Mouse (Mus musculus) frontal cortex, postnatal 25 days (tissue): Measurements from ENCODE around the gene Teddm1b.
"Not testable (repeated sequence)": the region's sequence is repeated elsewhere in the genome, so short reads cannot be mapped to it uniquely, and the experiment has no call there.

Experiments used
- DNase-seq, 2 experiments: peaks; one replicate each; pipeline ENCODE4 v3.0.0; 2022; ENCODE audit warnings: low spot score in 2 of 2

The Teddm1b gene

DNA sequence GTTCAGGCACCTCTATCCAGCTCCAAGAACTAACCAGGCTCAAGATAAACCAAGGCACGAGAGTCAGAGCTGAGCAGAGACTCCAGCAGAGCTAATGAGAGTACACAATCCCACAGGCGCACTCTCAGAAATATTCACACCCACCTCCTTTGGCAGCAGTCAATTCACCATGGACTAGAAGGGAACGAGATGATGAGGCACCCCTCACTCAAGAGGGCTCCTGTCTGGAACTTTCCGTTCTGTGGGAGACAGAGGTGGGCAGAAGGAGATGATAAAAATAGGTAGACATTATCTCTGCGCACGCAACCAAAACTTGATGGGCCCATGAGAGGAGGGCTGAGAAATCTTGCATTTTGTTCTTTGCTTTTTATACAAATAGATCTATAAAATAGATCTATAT, at the start of gene Teddm1b:
Teddm1b (plus strand) TSS at position 301 of the 400 bp plus-strand sequence.
- no peak for DNase-seq

DNA sequence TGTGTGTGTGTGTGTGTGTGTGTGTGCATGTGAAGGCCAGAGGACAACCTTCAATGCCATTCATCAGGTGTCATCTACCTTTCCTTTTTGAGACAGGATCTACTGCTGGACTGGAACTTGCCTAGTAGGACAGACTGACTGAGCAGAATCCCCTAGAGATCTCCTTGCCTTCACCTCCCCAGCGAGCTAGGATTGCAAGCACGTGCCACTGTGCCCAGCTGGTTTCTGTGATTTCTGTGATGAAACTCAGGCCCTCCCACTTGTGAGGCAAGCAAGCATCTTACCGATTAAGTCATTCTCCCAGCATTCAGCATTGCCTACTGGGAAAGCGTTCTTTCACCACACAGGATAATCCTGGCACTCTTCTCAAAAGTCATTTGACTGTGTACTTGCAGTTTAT, 43.4 kb upstream of the Teddm1b start:
- no peak for DNase-seq

DNA sequence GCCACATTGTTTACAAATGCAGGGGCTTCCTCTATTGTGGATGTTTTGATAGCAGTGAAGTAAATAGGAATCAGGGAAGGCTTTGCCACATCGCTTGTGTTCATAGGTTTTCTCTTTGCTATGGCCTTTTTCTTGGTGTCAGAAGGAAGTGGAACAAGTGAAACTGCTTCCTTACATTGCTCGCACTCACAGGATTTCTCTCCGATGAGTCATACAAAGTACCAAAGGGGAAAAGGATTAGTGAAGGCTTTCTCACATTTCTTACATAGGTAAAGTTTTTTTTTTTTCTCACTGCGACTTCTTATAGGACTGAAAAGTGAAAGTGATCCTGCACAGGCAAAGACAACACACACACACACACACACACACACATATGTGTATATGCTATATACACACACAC, 38.1 kb upstream of the Teddm1b start:
- DNase-seq, result no peak

DNA sequence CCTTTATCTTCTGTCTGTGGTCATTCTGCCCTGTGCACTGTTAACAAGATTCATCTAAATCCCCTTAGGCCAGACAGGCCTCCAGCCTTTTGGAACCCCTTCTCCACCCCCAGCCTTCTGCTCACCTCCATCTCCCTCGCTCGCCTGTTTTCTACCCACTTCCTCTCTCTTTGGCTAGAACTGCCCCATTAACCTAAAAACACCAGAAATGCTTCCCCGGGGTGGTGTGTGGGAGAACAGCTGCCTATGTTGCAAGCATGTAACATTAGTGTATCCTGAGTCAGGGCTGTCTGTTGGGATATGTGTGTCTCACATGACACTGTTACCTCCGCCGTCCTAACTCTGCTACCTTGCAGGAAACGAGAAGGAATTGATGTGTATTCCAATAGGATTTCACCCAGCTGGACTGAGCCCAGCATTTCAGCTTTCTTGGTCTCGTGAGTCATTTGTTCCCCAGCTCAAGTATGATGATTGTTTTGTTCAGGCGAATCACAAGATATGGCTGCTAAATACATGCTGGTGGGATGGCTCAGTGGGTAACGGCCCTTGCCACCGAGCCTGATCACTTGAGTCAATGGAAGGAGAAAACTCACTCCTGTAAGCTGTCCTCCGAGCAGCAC, 31.9 kb upstream of the Teddm1b start:
- DNase-seq, result no peak

DNA sequence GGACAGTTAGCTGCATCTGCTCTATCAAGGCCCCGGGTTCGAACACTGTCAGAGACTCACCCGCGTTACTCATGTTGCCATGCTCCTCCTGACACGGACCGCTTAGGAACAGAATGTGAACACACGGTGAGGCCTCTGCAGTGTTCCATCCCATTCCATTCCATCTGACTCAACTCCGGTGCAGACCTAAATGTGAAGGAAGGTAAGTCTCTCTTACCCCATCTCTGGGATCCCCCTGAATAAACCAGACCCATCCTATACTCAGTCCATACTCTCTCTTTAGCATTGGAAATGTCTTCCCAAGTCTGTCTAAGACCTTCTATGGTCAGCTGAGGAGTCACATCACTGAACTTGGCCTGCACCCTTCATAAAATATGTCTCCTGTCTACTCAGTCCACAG, 30.1 kb upstream of the Teddm1b start, which contains the start of gene Rgsl1:
Rgsl1 (minus strand) TSS at position 101 of the 400 bp plus-strand sequence.
- no peak for DNase-seq

DNA sequence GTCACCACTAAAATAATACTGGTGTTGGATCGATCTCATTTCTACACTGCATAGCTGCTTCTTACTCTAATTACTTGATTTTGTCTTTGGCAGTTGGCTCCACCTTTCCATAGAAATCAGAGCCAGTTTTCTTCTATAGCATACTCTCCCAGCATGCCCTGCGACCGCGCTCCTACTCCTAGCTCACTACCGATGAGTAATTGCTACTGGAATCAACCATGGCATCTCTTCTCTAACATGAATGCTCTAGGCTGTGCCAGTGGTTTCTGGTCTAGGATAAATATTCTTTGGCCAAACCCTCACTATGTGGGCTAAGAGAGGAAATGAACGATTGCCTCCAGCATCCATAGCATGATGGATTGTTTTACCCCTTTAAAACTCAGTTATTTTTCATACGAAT, 27.7 kb upstream of the Teddm1b start:
- no peak for DNase-seq

DNA sequence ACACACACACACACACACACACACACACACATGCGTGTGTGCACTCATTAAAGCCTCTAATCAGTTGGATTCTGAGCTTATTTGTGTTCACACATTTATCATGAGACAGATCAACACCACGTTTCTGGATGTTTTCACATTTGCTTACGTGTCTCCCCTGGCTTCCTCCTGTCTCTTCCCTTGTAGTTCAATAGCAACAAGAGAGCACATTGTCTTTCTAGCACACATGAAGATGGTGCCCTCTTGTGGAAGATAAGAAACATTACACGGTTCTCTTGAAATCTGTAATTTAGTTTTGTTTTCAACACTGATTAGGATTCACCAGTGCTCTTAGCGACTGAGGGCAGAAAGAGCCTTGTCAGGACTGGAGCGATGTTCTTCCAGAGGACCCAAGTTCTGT, 27.3 kb upstream of the Teddm1b start:
- DNase-seq, result no peak

DNA sequence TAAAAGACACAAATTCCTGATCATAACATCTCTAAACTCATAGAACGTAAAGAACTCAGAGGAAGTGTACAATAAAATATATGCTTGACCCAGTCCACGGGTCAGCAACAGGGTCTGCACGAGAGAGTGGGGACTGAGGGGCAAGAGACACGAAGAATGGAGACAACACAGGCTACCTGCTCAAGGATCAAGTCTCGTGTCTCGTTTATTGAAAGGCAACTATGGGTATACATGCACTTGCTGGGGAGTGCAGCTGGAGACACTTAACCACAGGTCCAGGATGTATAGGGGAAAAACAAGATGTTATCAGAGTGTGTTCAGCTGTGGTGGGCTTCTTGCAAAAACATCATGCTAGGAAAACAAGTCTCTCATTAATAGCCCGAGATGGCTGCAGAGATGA, 21.4 kb upstream of the Teddm1b start:
- DNase-seq, result not testable (repeated sequence)

DNA sequence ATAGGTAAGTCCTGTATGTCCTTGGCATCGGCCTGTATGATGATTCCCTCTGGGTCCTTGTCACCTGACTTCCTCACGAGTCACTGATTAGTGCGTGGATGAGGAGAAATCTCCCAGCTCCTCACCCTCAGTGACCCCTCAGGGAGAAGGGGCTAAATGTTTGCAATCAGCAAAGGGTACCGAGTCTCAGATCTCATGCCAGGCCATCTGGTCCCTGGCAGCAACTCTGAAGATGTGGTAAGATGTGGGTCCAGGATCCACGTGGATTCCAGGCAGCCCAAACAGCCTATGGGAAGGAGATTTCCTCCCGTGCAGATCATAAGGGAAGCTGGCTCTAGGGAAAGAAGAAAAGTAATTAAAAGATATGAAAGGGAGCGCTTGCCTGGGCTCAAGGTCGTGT, 18.2 kb upstream of the Teddm1b start:
- no peak for DNase-seq

DNA sequence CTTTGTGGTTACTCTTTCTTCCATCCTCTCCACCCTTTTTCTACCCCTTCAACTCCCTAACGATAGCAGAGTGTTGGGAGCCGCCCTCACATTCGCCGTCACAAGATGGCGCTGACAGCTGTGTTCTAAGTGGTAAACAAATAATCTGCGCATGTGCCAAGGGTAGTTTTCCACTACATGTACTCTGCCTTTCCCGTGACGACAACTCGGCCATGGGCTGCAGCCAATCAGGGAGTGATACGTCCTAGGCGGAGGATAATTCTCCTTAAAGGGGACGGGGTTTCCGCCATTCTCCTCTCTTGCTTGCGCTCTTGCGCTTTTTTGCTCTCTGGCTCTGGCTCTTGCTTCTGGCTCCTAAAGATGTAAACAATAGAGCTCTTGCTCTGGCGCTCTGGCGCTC, 6.2 kb downstream of the Teddm1b start:
- not testable (repeated sequence) for DNase-seq

DNA sequence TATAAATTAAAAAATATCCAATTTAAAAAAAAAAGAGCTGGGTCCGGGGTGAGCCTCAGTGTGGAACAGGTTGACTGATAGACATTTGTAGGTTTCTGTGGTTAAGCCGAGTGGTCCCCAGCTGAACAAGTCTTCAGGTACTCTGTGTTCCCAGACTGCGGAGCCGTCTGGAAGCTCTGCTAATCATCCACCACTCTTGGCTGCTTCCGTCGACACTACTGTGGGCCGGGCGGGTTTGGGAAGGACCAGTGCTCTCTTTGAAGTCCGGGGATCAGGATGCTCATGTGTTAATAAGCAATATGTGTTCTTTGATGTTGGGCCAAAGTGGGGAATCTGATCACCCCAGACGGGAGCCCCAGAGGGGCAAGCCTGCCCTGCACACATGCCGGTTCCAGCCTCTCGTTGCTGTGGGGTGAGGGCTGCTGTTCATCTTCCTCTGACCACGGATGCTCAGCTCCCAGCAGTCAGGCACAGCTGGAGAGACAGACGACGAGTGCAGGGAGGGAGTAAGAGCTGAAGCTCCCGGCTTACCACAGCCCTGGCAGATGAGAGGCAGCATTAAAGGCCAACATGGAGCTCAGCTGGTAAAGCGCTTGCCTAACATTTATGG, 12.0 kb downstream of the Teddm1b start:
- DNase-seq, result no peak

DNA sequence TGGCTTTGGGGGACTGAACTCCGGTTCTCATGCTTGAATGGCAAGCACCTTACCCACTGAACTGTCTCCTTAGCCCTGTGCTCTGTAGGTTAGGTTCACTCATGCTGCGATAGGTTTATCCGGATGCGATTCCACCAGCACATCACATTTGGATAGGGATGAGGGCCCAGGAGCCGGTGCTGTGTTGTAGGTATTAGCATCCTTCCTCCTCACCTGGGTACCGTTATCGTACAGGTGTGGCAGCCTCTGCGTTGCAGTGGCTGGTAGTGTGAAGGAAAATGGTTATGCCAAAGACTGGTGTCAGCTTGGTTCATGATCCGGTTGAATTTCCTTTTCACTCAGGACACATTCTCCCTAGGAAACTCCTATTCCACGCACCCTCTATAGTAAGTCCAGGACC, 16.0 kb downstream of the Teddm1b start:
- no peak for DNase-seq

DNA sequence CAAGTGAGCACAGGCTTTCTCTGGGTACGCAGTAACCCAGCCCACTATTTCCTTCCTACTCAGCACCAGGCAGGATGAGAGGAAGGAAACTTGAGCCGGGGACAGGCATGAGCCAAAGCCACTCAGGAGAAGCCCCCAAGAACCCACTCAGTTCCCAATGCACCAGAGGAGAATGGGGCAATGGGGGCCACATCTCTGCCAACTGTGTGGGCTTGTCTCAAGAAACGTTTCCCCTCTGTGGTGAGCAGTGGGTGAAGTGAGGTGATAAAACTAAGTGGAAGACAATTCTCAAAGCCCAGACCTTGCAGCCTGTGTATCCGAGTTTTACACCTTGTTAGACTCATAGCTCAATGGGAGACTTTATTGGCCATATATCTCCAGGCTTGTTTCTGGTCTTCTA, 17.3 kb downstream of the Teddm1b start, which contains the start of gene Teddm1a:
Teddm1a (plus strand) TSS at position 301 of the 400 bp plus-strand sequence.
- DNase-seq, result no peak

DNA sequence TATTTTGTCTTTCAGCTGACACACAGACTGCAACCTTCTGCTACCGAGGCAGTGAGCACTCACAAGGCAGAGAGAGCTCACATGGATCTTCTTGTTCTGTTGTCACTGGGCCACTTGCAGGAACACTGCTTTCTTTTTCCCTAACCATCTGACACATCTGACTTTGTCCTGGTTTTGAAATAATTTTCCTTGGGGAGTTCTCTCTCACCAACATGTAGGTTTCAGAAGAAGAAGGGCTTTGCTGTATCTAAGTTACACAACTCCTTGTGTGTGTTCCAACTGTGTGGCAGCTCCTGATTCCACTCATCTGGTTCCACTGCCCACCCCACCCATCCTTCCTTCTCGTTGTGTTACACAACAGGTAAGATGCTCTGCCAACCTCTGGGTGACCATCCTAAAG, 19.6 kb downstream of the Teddm1b start:
- DNase-seq, result no peak

DNA sequence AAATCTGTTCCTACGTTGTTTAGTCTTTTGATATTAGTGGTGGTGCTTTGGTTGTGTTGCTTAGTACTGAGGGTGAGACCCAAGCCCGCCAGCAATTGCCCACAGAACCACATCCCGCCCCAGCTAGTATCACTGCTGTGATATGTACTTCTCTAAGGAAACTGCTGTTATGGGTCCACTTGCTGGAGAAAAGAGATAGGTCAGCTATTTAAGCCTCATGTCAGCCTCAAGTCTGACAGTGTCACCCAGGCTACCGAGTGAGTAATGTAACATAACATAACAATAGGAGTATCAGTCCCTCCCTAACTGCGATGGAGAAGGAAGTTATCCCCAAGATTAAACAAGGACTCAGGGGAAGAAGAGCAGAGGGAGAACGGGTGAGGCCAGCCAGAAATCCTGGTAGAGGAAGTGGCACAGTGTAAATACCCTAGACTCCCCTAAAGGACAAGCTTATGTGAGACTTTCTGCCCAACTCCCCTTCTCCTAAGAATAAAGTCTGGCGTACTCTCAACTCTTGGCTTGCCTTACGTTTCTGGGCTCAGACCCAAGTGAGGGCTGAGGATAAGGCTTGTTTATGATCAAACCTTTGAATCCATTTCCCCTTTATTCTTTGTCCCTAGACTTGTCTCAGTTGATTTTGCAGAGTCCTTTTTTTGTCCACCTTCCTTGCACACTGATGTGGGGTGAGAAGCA, 20.2 kb downstream of the Teddm1b start:
- DNase-seq, result no peak

DNA sequence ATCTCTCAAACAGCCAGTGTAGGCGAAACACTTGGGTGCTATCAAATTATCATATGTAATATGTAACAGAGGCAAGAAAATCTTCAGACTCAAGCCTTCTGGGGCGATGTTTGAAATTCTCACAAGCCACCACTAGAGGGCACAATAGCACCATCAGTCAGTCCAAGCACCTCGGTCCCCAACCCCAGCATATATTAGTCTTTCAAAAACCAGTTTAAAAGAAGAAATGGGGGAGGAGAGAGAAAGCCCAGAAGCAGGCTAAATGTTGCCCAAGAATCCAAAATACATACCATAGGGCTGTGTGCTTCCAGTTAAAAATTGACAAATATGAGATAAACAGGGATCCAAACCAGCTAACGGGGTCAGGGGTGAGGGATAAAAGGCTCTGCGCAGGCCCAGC, 20.8 kb downstream of the Teddm1b start:
- peak; percentile 60 to 81 for DNase-seq

DNA sequence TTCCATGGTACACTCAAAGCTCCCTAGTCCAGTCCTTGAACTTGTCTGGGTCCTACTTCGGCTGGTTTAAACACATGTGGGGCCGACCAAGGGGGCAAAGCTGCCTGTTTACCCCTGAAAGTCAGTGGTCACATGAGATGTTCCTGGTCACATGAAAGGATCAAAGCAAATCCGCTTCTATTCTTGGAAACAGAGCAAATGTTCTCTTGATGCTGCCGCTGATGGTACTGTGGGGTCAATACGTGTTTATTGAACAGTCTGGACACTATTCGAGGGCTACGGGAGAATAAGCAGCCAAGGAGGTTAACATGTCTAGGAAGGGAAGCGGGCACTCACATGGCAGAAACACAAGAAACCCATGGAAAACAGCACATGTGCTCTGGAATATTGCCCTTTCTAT, 23.1 kb downstream of the Teddm1b start:
- DNase-seq, result no peak

DNA sequence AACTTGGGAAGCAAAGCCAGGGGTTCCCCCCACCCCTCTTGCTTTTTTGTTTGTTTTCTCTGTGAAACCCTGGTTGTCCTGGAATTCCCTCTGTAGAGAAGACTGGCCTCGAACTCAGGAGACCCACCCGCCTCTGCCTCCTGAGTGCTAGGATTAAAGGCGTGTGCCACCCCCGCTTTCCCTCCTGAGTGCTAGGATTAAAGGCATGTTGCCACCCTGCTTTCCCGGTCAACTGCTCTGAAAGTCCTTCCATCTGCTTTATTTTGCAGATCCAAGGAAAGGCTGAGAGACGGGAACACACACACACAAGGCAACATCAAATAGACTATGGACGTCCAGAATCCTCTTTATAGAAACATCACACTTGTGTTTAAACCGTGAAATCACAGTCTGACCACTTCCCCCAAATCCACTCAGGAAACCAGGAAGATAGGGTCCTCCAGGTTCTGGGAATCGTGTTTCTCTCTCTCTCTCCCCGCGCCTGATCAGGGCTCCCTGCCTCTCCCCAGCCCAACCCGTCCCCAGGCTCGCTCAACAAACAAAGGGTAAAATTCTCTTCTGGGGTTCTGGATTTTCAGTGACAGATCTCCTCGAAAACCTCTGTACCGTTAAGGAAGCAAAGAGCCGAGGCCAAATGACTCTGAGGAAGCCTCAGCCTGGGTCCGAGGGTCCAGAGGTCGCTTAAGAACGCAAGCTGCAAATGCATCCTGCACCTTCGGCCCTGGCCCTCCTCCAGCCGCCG, 25.0 kb downstream of the Teddm1b start:
- no peak for DNase-seq

DNA sequence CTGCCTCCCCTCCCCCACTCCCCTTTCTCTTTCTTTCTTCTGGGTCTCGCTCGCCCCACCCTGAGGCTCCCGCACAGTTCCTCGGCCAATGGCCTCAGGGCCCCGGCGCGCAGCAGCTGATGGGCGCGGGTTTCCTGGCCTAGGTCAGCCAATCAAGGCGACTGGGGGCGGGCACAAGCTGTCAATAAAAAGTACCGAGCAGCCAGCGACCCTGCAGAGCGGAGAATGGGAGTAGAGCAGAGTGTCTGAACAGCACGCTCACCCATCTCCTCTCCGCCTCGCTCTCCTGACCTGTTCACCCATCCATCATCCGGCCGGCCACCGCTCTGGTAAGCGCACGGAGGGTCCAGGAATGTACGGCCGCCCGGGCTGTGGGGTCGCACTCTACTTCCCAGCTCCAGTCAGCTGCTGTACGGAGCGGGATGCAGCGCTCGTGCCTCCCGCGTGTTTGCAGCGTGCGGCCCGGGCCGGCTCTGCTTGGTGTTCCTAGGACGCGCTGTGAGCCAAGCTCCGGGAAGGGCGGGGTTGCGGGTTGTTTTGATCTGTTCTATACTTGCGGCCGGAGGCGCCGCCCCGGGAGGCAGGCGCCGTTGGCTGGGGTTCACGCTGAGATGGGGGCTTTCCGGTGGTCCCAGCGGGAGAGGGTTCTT, 25.7 kb downstream of the Teddm1b start, which contains the start of the genes Glul and Teddm2:
Glul (plus strand) TSS at position 214 of the 650 bp plus-strand sequence.
Teddm2 (minus strand) TSS at position 498 of the 650 bp plus-strand sequence.
- DNase-seq, result peak; percentile 82 to 90

DNA sequence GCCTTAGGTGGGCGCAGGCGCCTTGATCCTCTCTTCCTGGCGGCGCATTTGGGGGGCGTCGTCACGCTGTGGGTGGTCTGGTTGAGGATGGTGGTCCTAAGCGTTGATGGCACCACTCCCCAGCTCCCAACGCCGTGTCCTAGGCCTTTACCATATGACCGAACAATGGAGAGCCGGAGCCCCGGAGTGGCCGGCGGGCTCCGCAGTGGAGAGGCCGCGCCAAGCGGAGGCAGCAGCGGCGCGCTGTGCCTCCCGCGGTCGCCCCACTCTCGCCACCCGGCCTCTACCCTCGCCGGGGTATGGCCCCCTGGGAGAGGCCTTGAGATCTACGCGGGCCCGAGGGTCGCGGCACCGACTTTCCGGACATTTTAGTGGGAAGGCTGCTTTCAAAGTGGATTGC, 26.2 kb downstream of the Teddm1b start:
- no peak for DNase-seq

DNA sequence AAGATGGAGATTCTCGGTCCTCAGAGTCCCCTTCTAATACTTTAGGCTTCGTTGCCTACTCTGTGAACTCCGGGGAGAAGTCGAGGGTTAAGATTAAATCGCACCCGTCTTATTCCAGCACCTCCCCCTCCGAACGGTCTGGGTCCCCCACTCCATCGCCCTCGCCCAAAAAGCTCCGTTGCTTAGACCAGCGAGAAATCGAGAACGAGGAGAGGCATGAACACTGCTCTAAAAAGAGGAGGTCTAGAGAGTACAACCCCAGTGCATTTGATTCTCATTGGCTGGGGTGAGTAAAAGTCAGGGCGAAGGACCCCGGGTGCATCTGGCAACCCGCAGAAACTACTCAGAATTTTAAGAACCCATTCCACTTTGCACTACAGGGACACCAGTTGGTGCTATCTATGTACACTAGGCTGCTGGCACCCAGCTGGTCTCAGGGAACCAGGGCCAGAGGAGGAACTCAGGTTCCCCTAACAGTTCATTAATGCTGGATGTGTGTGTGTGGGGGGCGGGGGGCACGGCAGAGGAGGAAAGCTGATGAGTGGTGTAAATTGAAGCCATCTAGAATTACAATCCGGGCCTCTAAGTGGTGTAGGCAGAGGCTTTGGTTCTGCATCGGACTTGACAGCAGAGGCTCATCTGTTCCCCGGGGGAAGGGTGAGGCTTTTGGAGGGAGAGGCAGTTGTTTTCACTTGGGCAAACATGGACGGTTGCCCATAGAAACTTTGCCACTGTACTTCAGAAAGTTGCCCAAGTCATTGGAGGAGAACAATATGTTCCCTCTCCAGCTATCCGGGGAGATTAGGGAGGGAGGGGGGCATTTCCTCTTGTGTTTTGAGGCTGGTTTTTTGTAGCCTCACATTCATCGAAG, 26.9 kb downstream of the Teddm1b start:
- peak in 1 of 2 experiments; percentile 8 for DNase-seq
